Comparison of ENCODE assay signal across 8 mouse cellular contexts in genomic region chr4:109201582-109202424, GRCm38 (mm10). TPM values are rescaled to one million over a fixed set of nuclear protein-coding genes. Genes with fewer than 3 reads are reported as not detected.
DNase-seq lines count a peak whose midpoint lies in the region; ATAC-seq and TF ChIP-seq lines count a peak whose summit lies in the region.

TSS of gene Osbpl9 (minus strand) at chr4:109202272.

- H3K9me3 ChIP-seq in hindbrain, postnatal 0 days (ENCODE audit: low read length) = no peaks in the 10 kb centered on the region

- H3K36me3 ChIP-seq in hindbrain, postnatal 0 days (ENCODE audit: insufficient read depth, low read length) = no peaks in the 10 kb centered on the region

- peak within 1 kb of the TSS; percentile 99 for H3K27ac ChIP-seq in gastrocnemius, adult 2 months
- peak within 1 kb of the TSS; percentile 97 for H3K27ac ChIP-seq in hindbrain, postnatal 0 days
- H3K27ac ChIP-seq in left cerebral cortex, adult 2 months = peak within 1 kb of the TSS; percentile 98

- peaks cover 7% of the 10 kb centered on the region; the same call in 1 of the 2 replicates for H3K4me1 ChIP-seq in hindbrain, postnatal 0 days (ENCODE audit: insufficient read depth, low read length)

- H3K9ac ChIP-seq in hindbrain, postnatal 0 days (replicated peaks; ENCODE audit: low read length) = peak within 1 kb of the TSS; percentile 71

- peak within 1 kb of the TSS; percentile 85 for H3K4me2 ChIP-seq in hindbrain, postnatal 0 days (ENCODE audit: low read depth, low read length)

- no peak for TF ChIP-seq CTCF in gastrocnemius, adult 2 months (IDR thresholded peaks at IDR 0.05)
- no peak; the same call in 1 of the 2 replicates for TF ChIP-seq CTCF in hindbrain, postnatal 0 days (IDR thresholded peaks at IDR 0.05; ENCODE audit: low read depth)
- TF ChIP-seq CTCF in left cerebral cortex, adult 2 months (IDR thresholded peaks at IDR 0.05) = no peak; the same call in none of the 2 replicates

- ATAC-seq in common myeloid progenitor, adult 5-6 weeks (replicated peaks; ENCODE audit: low read depth, poor library complexity, severe bottlenecking) = peak; percentile 94
- ATAC-seq in hindbrain, postnatal 0 days = peak; percentile 99
- peak; percentile 92 for ATAC-seq in megakaryocyte, adult 5-6 weeks (ENCODE audit: poor library complexity, severe bottlenecking)

- peak; percentile 99 for DNase-seq in ZHBTc4 (ENCODE audit: low read depth, low spot score)
- DNase-seq in gastrocnemius, adult 2 months = peak; percentile 98
- peak; percentile 98 for DNase-seq in hindbrain, postnatal 0 days (ENCODE audit: low spot score)
- peak; percentile 97 to 98 for DNase-seq in left cerebral cortex, adult 2 months (ENCODE audit: extremely low spot score in 1 of 2, low spot score in 2 of 2)
- DNase-seq in right cerebral cortex, adult 2 months (ENCODE audit: low spot score in 2 of 2) = peak; percentile 97 to 99
- DNase-seq in urinary bladder, postnatal 14 days (ENCODE audit: low spot score) = peak; percentile 99

- WGBS in hindbrain, postnatal 0 days = 0% methylated on average over 59 of the region's 59 CpGs

- intact Hi-C loops in gastrocnemius, adult 2 months (cut with DNase I) = loop anchor here (5.0 kb wide), 1 partner anchor 80 kb away; the partner anchor contains the start of gene Eps15
- intact Hi-C loops in left cerebral cortex, adult 2 months (cut with DNase I) = loop anchor here (1.0 kb wide), 1 partner anchor 474 kb away; the partner anchor contains the start of gene Faf1

- H3K27me3 ChIP-seq in hindbrain, postnatal 0 days (ENCODE audit: insufficient read depth, low read length) = no peaks in the 10 kb centered on the region

- H3K4me3 ChIP-seq in gastrocnemius, adult 2 months = peak within 1 kb of the TSS; percentile 97
- H3K4me3 ChIP-seq in hindbrain, postnatal 0 days (ENCODE audit: low read length) = peak within 1 kb of the TSS; percentile 88
- H3K4me3 ChIP-seq in left cerebral cortex, adult 2 months = peak within 1 kb of the TSS; percentile 90

RNA-seq across cellular contexts. Expression of gene Osbpl9, which starts in this region (rescaled TPM):
- 61.4 and 64.8 TPM in 2 replicates for total RNA-seq in common myeloid progenitor, adult 5-6 weeks (2017)
- 100 to 1,000 TPM in 1 of 2 experiments, 10 to 100 TPM in 1; 91.5 to 112 TPM for total RNA-seq in gastrocnemius, adult 2 months (2021)
- 59.3 and 65.3 TPM in 2 replicates for total RNA-seq in hindbrain, postnatal 0 days (2014; rRNA removed)
- polyA plus RNA-seq in hindbrain, postnatal 0 days (2015; fragmentation: Nextera tagmentation; extraction: Ambion mirVana) = 59.0 and 64.3 TPM in 2 replicates
- 10 to 100 TPM; 56.5 to 58.3 TPM for total RNA-seq in left cerebral cortex, adult 2 months (2021)
- 194 and 217 TPM in 2 replicates for total RNA-seq in megakaryocyte, adult 5-6 weeks (2015)
- total RNA-seq in megakaryocyte, adult 5-6 weeks (2017) = 161 and 173 TPM in 2 replicates

Comparison
In these comparisons a context has a peak if more than half of its experiments do, and no peak if none do; other contexts are left out.
1. Peak in every context shown above with its lines: DNase-seq, ATAC-seq, H3K4me3 ChIP-seq and H3K27ac ChIP-seq.